Mouse (Mus musculus) neural tube, embryonic 14.5 days (tissue): ENCODE measurements around the gene Mapk13. TPM values are rescaled to one million over a fixed set of nuclear protein-coding genes. Genes with fewer than 3 reads are reported as not detected.
"Not testable (repeated sequence)": the region's sequence is repeated elsewhere in the genome, so short reads cannot be mapped to it uniquely, and the experiment has no call there.

Source experiments
- ATAC-seq: fragments of 200-750 bp; cut with Nextera tagmentation; 2 replicates; pipeline ENCODE4 v1.8.0; 2017; ENCODE audit warnings: low read depth, mild to moderate bottlenecking, moderate TSS enrichment, moderate library complexity
- H3K27ac ChIP-seq: fragments of 300-500 bp; sonication (generic); 2 replicates; pipeline ENCODE4 v1.5.1; 2014; ENCODE audit warnings: low read depth, mild to moderate bottlenecking, control low read depth, low read length, moderate library complexity, mixed read lengths
- H3K27me3 ChIP-seq: fragments of 300-500 bp; sonication (generic); 2 replicates; pipeline ENCODE4 v1.6.1; 2014; ENCODE audit warnings: low read length; ENCODE audit not compliant: control insufficient read depth, insufficient read depth
- H3K36me3 ChIP-seq: fragments of 300-500 bp; sonication (generic); 2 replicates; pipeline ENCODE4 v1.6.1; 2014; ENCODE audit warnings: low read length, mixed read lengths; ENCODE audit not compliant: control insufficient read depth, insufficient read depth
- H3K4me1 ChIP-seq: fragments of 300-500 bp; sonication (generic); 2 replicates; pipeline ENCODE4 v1.6.1; 2014; ENCODE audit warnings: low read length; ENCODE audit not compliant: control insufficient read depth, insufficient read depth
- H3K4me2 ChIP-seq: fragments of 300-500 bp; sonication (generic); 2 replicates; pipeline ENCODE4 v1.6.1; 2014; ENCODE audit warnings: mild to moderate bottlenecking, low read depth, low read length, control low read depth
- H3K4me3 ChIP-seq: fragments of 300-500 bp; sonication (generic); 2 replicates; pipeline ENCODE4 v1.5.1; 2014; ENCODE audit warnings: low read depth, low read length, control low read depth, mixed read lengths
- H3K9ac ChIP-seq: fragments of 300-500 bp; sonication (generic); replicated peaks from 2 replicates; pipeline ENCODE4 v1.6.1; 2014; ENCODE audit warnings: low read depth, mild to moderate bottlenecking, control low read depth, low read length, mixed read lengths
- H3K9me3 ChIP-seq: fragments of 300-500 bp; sonication (generic); 2 replicates; pipeline ENCODE4 v1.6.1; 2016; ENCODE audit warnings: low read length; ENCODE audit not compliant: control insufficient read depth
- WGBS: fragments of 180-500 bp; shearing (Covaris S2); extraction: QIAGEN DNeasy Blood & Tissue Kit; methylation state at CpG from one replicate; pipeline ENCODE4 v1.1.7; 2014; 5-methylcytosine and 5-hydroxymethylcytosine counted together
- polyA plus RNA-seq: library from polyadenylated mRNA; unstranded; fragments of >200 nt; fragmentation: Nextera tagmentation; extraction: Ambion mirVana; gene quantifications from 2 replicates; pipeline ENCODE4 v1.2.1, GENCODE M21; 2014

Gene Mapk13
- polyA plus RNA-seq = 0.32 and 0.96 TPM in 2 replicates

DNA sequence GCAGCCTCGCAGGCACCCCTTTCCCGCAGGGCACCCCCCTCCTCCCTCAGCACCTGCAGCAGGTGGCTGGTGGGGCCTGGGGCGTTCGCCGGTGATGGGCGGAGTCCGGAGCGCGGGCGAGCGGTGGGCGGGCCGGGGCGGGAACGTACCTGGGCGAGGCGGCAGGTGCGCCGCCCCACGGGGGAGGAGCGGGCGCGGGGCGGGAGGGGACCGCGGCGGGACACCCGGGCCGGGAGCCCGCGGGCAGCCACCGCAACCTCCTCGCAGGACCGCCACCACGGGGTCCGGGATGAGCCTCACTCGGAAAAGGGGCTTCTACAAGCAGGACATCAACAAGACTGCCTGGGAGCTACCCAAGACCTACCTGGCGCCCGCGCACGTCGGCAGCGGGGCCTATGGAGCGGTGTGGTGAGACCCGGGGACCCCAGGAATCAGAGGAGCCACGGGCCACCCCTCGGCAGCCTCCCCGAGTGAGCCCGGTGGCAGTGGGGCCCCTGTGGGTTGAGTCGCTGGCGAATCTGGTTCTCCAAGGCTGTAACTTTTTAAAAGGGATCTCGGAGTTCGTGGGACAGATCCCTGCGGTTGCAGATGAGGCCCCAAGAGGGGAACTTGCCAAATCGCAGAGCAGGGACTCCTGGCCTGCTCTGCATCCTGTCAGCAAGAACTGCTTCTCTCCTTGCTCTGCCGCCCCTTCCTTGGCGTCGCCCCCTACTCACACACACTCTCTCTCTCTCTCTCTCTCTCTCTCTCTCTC is at the start of gene Mapk13:
Mapk13 (plus strand) TSS at position 177 of the 754 bp plus-strand sequence.
- 2% methylated on average over 43 of the region's 58 CpGs for WGBS
- peaks cover 6% of the 10 kb centered on the region for H3K4me1 ChIP-seq
- H3K27ac ChIP-seq = no peak within 1 kb of the TSS
- ATAC-seq = no peak
- H3K36me3 ChIP-seq = no peaks in the 10 kb centered on the region
- H3K9me3 ChIP-seq = no peaks in the 10 kb centered on the region
- H3K27me3 ChIP-seq = peaks cover 15% of the 10 kb centered on the region
- peak within 1 kb of the TSS; percentile 26 for H3K4me3 ChIP-seq
- H3K9ac ChIP-seq = 0 out of 2 replicates have a peak within 1 kb of the TSS, but pooled peaks have one; percentile 16
- H3K4me2 ChIP-seq = peak within 1 kb of the TSS; percentile 50

DNA sequence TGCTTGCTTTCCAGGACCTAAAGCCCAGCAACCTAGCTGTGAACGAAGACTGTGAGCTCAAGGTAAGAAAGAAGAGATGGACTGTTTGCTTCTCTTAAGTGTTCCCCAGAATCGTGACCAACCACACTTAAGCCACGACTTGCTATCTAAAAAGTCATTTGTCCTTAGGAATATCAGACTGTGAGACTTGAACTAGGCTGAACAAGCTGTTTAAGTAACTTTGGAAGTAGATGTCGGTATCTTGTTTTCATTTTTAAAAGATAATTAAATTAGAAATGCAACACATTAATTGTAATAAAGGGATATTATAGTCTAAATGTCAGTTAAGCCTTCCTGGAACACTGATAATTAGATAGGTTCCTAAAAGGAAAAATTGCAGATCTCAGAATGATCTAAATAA is 43.3 kb upstream of the Mapk13 start, which contains the start of gene AC170998.1:
AC170998.1 (plus strand) TSS at position 301 of the 400 bp plus-strand sequence.
- no peaks in the 10 kb centered on the region for H3K9me3 ChIP-seq
- H3K27me3 ChIP-seq = no peaks in the 10 kb centered on the region
- H3K27ac ChIP-seq = no peak within 1 kb of the TSS
- H3K4me3 ChIP-seq = no peak within 1 kb of the TSS
- H3K36me3 ChIP-seq = peaks cover 25% of the 10 kb centered on the region
- H3K9ac ChIP-seq = no peak within 1 kb of the TSS
- no peak within 1 kb of the TSS for H3K4me2 ChIP-seq
- no peak for ATAC-seq
- WGBS = 98% methylated on average over 4 of the region's 4 CpGs
- no peaks in the 10 kb centered on the region for H3K4me1 ChIP-seq

DNA sequence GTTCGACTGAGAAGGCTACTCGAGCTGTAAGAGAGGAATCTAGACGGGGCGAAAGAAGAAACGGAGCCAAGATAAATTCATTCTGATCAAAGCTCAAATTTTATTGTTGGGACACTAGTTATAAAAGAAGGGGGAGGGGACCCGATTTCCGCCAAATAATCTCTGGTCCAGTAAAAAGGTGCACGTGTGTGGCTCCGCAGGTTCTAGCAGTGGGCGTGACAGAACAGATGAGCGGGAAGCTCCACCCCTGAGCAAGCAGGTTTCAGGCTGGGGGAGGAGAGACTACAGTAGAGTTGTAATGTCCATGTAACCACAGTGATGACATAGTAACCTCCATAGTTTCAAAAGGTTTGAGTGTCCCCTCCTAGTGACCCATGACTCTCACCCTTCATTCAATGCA is 41.6 kb upstream of the Mapk13 start:
- not testable (repeated sequence) for ATAC-seq, H3K4me3 ChIP-seq, H3K9ac ChIP-seq, H3K9me3 ChIP-seq, H3K4me2 ChIP-seq, H3K4me1 ChIP-seq, H3K27me3 ChIP-seq, H3K27ac ChIP-seq
- peaks cover 29% of the 10 kb centered on the region for H3K36me3 ChIP-seq
- 92% methylated on average over 11 of the region's 11 CpGs for WGBS

DNA sequence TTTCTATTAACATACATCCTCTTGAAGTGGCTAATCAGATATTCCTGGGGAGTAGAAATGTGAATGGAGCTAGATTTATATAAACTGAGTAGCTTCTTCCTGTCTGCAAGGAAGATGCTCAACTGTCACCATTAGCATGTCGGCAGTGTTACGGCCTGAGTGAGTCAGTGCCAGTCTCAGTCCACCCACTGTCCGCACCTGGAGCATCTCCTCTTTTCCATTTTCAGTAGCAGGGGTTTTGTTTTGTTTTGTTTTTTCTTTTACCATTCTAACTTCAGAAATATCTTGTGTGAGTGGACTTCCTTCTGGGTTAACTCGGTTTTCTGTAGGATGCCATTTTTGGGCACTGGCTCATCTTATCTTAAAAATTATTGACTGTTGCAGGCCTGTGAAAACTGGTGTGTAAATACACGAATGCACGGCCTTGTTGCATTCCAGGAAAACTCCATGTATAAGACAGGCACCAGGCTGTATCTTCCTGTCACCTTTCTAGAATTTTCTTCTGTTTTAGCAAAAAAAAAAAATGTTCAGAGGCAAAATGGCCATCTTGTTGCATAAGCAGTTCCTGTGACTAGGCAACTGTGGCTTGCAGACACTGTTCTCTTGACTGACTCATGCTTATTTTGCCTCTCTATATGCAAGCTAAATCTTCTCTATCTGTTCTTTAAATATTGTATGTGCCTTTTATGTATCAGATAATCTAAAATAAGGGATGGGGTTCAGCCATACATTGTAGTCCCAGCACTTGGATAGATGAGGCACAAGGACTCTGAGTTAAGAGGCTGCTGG is 33.6 kb upstream of the Mapk13 start:
- 91% methylated on average over 6 of the region's 6 CpGs for WGBS
- no peak overlapping the region for H3K4me3 ChIP-seq
- H3K9me3 ChIP-seq = no peaks in the 10 kb centered on the region
- no peaks in the 10 kb centered on the region for H3K27me3 ChIP-seq
- no peak for ATAC-seq
- no peak overlapping the region for H3K9ac ChIP-seq
- H3K4me2 ChIP-seq = no peak overlapping the region
- peaks cover 4% of the 10 kb centered on the region; the same call in 1 of the 2 replicates for H3K36me3 ChIP-seq
- no peak overlapping the region for H3K27ac ChIP-seq
- H3K4me1 ChIP-seq = no peaks in the 10 kb centered on the region

DNA sequence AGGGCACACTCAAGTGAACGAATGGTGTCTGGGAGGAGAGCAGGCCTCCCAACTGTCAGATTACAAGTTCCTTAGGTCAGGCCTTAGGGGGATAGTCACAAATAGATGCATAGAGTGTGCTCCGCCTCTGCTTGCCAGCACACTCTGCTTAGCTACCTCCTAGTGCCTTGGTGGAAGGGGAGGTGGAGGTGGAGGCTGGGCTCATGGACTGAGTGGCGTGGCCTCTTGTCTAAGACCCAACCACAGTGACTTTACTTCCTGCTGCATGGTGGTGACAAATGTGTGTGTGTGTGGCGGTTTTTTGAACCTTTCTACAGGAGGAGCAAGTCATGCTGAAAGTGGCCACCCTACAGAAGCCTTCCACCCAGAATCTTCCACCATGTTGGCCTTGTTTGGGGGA is 32.6 kb upstream of the Mapk13 start:
- Histone ChIP-seq H3K9me3 (no peaks in the 10 kb centered on the region), H3K4me3 (no peak overlapping the region), H3K27ac (no peak overlapping the region), H3K27me3 (no peaks in the 10 kb centered on the region), H3K4me2 (no peak overlapping the region), H3K36me3 (peaks cover 2% of the 10 kb centered on the region; the same call in 1 of the 2 replicates), H3K4me1 (no peaks in the 10 kb centered on the region), H3K9ac (no peak overlapping the region)
- WGBS = 93% methylated on average over 4 of the region's 4 CpGs
- ATAC-seq = no peak

DNA sequence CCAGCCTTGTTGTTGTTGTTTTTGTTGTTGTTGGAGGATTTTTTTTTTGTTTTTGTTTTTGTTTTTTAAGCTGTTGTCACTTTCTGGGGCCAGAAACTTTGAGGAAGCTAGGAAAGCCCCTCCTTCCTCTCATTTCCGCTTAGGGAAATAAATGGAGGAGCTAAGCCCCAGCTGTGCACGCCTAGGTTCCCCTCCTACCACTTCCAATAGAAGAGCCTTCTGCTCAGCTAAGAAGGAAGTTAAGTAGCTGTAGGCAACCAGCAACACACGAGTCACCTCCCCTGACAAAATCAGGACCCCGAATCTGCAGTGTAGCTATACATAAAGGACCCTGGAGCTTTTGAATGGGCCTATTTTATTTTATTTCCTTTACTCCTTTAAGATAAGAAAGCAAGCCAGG is 31.1 kb upstream of the Mapk13 start:
- Histone ChIP-seq H3K27me3 (no peaks in the 10 kb centered on the region), H3K4me1 (no peaks in the 10 kb centered on the region), H3K27ac (no peak overlapping the region), H3K36me3 (peaks cover 12% of the 10 kb centered on the region), H3K9me3 (no peaks in the 10 kb centered on the region), H3K4me2 (no peak overlapping the region), H3K9ac (no peak overlapping the region), H3K4me3 (no peak overlapping the region)
- WGBS = 91% methylated on average over 4 of the region's 4 CpGs
- ATAC-seq = no peak

DNA sequence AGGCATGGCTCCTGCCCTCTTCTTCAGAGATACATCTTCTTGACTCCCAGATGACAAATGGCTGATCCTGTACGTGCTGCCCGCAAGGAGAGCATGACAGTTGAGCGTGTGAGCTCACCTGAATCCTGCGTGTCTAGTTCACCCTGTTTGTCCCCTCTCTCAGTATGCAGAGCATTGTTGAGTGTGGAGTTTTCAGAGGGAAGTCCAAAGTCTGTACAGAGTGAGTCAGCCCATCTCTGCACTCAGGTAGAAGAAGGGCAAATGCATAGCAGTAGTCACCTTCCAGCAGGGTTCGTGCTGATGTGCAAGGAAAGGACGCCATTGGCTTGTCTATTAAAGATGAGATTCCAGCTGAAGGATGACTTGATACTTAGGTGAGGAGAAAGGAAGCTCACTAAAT is 29.9 kb upstream of the Mapk13 start:
- Histone ChIP-seq H3K4me1 (no peaks in the 10 kb centered on the region), H3K36me3 (peaks cover 23% of the 10 kb centered on the region), H3K27ac (no peak overlapping the region), H3K4me2 (no peak overlapping the region), H3K27me3 (no peaks in the 10 kb centered on the region), H3K4me3 (no peak overlapping the region), H3K9ac (no peak overlapping the region), H3K9me3 (no peaks in the 10 kb centered on the region)
- 95% methylated on average over 6 of the region's 6 CpGs for WGBS
- ATAC-seq = no peak

DNA sequence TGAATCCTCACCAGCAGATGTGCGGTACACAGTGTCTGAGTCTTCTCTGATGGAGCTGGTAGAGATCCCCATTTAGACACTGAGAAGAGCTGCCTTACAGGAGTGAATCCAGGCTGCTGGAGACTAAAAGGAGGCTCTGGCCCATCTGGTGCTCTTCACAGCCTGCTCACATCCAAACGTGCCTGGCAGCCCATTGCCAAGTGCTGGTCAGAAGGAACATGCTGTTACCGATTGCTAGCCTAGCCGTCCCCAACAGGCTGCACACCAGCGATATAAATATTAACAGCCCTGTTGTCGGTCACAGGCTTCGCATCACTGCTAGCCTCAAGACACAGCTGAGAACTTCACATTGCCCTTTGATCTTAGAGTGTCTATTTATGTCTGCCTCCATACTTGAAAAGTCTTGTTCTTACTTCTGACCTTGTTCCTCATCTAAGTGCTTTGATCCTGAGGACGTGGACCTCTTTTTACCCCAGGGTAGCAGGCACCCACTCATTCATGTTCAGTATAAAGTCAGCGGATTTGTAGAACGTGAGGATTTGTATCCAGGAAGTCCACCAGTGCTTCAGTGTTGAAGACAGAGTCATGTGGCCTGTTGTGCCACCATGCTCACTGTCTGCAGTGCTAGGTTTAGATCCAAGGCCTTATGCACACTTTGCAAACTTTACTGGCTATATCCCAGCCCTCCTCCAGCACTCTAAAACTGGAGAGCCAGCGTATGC is 25.8 kb upstream of the Mapk13 start:
- peaks cover 53% of the 10 kb centered on the region for H3K36me3 ChIP-seq
- H3K4me2 ChIP-seq = no peak overlapping the region
- no peaks in the 10 kb centered on the region for H3K4me1 ChIP-seq
- no peak overlapping the region for H3K4me3 ChIP-seq
- no peak for ATAC-seq
- no peak overlapping the region for H3K27ac ChIP-seq
- no peak overlapping the region for H3K9ac ChIP-seq
- H3K27me3 ChIP-seq = no peaks in the 10 kb centered on the region
- no peaks in the 10 kb centered on the region for H3K9me3 ChIP-seq
- WGBS = 94% methylated on average over 11 of the region's 11 CpGs
